Mouse (Mus musculus) WW6 (cell line): ENCODE results near the gene Fgd2.
"Not testable (repeated sequence)": the region's sequence is repeated elsewhere in the genome, so short reads cannot be mapped to it uniquely, and the experiment has no call there.

Experiments
- DNase-seq: peaks from one replicate; pipeline ENCODE4 v3.0.0-alpha.2; 2013; ENCODE audit warnings: low read depth, low spot score

Fgd2 gene

GRCm38 (mm10) chr17:29336266-29336990, 24.3 kb upstream of the Fgd2 start:
- DNase-seq, result no peak

- DNase-seq, result no peak
Measured at GRCm38 (mm10) chr17:29337979-29338823, 22.5 kb upstream of the Fgd2 start.

- DNase-seq, result no peak
Measured at GRCm38 (mm10) chr17:29339170-29339768, 21.4 kb upstream of the Fgd2 start.

GRCm38 (mm10) chr17:29340406-29341261, 20.1 kb upstream of the Fgd2 start:
- no peak for DNase-seq

- DNase-seq, result no peak
Measured at GRCm38 (mm10) chr17:29341591-29342003, 19.1 kb upstream of the Fgd2 start.

DNA sequence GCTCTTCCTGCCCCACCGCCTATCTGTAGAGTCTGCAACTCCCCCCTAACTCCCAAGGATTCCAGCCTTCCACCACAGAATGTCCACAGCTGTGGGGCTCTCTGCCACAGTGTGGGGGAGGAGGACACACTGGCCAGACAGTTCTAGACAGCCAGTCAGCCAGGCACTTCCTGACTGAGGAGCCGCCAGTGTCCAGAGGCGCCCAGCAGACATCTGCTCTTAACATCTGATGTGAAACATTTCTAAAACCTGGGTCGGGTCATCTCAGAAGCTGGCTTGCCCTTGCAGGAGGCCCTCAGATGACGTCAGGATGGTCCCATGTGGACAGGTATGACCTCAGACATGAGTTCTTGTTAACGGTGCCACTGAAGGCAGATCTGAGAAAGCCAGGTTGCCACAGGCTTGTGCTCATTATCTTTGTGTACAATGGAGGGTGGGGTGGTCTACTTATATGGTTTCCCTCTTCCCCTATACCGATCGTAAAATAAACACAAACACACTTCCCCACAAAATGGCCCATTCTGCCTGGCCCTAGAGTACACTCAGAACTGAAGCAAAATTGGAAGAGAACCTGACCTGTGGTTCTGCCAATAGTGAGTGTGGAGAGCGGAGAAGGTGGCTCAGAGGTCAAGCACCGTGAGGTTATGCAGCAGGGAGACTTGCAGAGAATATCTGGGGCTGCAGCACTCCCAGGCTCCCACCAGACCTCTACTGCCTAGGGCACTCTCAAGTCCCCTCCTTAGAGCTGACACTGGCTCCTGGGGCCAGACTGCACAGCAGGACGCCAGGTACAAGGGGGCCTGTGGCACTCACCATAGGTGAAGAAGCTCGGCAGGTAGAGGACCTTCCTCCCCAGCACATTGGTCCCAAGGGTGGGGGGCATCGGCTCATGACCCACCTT, 18.5 kb upstream of the Fgd2 start:
- no peak for DNase-seq

GRCm38 (mm10) chr17:29343241-29343640, 17.5 kb upstream of the Fgd2 start:
- DNase-seq, result no peak

DNA sequence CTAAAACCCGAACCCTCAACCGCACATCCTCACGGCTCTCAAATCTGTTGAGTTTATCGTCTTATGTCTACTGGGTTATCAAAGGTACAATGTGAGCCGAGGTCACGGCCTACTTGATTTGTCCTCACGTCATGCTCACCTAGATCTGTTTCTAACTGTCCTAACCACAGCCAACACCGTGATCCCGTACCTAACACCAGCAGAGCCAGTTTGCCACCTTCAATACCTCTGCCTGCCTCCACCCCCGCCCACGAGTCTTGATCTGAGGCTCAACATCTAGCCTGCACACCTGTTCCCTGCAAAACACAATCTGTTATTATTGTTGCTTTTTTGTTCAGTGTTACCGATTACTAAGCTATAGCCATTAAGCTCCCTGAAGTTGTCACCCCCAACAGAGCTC, 15.4 kb upstream of the Fgd2 start:
- DNase-seq, result no peak

DNA sequence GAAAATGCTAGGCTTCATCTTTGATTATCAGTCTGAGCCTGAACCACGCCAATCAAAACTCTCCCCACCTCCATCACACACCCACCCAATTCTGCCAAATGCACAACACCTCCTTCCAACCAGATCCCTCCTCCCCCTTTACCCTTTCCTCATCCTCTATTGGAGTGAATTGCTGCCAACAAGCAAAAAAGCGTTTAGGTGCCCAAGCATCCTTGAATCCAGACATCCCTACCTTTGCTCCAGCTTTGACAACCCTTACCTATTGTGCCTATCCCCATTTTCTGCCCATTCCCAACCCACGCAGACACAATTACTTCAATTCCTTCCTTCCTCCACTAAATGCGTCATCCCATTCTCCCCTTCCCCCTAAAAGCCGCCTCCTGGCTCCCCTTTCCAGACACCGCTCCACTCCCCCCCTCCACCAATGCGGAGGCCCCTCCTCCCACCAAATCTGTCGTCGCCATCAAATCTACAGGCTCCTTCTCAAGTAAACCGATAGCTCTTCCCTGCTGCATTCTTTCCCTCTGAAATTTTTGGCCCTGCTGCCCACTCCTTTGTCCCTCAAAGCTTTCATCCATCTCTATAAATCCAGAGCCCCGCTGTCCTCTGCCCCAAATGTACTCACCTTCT, 14.1 kb upstream of the Fgd2 start:
- DNase-seq, result no peak

DNA sequence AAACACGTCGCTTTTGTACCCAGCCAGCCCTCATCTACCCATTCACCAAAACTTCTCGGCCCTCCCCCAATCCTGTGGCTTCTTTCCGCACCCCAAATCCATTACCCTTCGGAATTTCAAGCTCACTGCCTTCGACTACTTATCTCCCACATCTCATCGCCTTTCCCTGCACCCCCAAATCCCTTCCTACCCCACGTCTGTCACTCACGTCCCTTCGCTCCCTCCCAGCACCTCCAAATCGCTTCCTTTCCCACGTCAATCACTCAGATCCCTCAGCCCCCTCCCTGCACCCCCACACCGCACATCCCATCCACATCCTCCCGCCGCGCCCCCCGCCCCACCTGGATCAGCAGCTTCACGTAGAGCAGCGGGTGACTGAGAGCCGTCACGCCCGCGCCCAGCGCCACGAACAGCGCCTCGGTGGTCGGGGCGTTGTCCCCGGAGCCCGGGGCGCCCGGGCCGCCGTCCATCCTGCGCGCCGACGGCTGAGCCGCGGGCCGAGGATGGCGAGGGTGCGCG, 13.5 kb upstream of the Fgd2 start:
- DNase-seq, result no peak

GRCm38 (mm10) chr17:29347645-29348256, 13.0 kb upstream of the Fgd2 start, which contains the start of gene Mtch1:
Gene Mtch1 (minus strand): TSS chr17:29347934.
- peak; percentile 96 for DNase-seq

DNA sequence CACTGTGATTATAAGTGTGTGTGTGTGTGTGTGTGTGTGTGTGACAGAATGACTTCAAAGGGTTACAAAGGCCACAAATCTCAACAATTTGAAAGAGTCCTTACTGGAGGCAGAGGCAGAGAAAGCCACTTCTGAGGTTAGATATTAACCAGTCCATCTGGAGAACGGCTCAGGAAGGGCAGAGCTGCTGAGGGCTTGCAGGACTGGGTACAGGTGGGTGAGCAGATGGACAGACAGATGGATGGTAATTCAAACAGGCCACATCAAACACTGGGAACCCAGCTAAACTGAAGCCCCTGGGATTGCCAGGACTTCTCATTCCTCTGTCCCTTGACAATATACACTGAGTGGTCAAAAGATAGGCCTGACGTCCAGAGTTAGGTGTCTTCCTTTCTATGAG, 11.7 kb upstream of the Fgd2 start:
- DNase-seq, result no peak

DNA sequence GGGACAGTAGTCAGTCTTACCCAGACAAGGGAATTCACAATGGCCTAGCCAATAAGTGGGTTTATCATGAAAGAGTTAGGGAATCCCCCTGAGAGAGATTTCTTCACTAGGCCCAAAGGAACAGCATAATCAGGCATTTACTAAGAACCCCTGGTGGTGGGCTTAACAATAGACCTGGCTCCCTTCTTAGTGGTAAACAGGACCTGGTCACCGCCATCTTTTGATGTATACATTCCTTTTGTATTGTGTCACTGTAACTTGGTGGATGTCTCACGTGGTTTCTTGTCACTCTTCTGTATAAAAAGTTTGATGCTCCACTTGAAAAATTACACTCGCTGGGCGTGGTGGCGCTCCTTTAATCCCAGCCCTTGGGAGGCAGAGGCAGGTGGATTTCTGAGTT, 9.7 kb upstream of the Fgd2 start:
- DNase-seq, result not testable (repeated sequence)

DNA sequence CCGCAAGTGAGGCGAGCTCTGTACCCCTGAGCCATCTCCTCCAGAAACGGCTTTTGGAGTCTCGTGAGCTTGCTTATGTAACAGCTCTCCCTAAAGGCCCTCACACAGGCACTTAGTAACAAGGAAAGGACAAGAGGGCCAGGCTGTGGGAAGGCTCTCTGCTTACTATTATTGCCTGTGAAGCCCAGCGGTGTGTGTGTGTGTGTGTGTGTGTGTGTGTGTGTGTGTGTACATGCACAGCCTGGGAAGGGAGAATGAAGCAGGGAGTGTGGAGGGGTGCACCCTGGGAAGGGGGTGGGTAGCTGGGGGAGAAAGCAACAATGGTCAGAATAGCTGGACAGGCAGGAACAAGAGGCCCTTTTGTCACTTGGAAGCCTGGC, 5.3 kb upstream of the Fgd2 start:
- no peak for DNase-seq

DNA sequence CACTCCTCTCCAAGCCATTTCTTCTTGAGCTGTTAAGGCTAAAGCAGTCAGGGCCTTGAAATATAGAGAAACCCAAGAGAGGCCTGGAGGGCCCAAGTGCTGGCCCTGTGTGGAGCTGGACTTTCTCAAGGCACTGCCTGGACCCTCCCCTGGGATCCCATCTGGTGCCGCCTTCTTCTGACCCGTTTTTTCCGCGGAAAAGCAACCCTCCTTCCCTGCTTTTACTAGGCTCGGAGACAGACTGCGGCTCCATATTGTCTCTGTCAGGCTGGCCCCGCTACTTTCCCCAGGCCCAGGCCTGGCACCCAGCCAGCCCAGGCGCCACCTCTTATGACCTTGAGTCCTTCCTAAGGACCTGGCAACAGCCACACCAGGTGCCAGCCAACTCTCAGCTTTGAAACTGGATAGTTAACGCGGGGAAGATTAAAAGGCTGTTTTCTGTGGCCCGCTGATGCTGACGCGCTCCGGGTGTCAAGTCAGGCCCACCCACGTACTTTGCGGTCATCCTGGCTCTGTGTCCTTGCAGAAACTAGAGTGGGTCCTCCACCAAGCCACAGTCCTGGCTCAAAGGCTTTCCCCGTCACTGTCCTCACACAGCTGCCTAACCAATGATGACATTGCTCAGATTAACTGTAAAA, 4.8 kb upstream of the Fgd2 start:
- no peak for DNase-seq

DNA sequence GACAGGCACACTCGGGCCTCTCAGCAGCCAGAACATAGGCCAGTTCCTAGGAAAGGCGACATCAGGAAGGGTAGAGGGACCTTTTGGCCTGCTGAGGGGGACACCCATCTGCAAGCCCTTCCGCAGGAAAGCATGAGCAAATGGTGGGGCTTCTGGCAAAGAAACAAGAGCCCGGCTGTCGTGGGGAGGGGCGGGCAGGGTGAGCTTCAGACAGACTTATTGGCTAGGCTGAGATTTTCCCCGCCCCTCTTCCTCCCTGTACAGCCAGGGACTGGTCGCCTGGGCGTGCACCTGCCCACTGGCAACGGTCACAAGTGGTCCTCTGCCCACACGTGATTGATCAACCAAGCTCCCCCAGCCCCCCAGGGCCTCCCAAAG, 4.2 kb upstream of the Fgd2 start:
- DNase-seq, result no peak

- no peak for DNase-seq
Measured at GRCm38 (mm10) chr17:29356882-29357281, 3.8 kb upstream of the Fgd2 start.

DNA sequence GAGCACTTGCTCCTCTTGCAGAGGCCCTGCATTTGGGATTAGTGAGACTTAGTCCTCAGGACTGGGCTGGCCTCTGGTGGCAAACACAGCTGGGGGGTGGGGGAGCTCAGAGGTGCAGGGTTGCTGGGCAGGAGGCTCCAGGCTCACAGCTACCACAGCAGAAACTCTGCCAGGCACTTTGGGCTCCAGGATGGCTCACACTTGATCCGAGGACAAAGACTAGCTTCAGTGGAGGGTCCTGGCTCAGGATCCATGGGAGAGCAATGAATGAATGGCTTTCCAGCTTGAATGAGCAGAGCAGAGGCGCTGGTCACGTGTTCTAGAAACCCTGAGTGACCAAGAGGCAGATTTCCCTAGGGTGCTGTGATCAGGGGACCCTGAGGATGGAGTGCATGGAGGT, 1.8 kb upstream of the Fgd2 start:
- no peak for DNase-seq
